Mouse (Mus musculus) left cerebral cortex, adult 11 months (tissue): ENCODE measurements at regions not wholly inside any gene's neighbourhood (a gene's known extent, or its start where the extent isn't known, plus 50 kb on each side); places are given as distances from the start of the nearest gene placed in this dataset.

ENCODE experiments used
- DNase-seq: peaks from one replicate; pipeline ENCODE4 v3.0.0; 2022; ENCODE audit warnings: low spot score

- DNase-seq = no peak
Observed at GRCm38 (mm10) chr8:92132949-92133348, 224.5 kb upstream of the Irx5 start.

GRCm38 (mm10) chr8:92132526-92132925 is 224.9 kb upstream of the Irx5 start:
- no peak for DNase-seq

- no peak for DNase-seq
Observed at GRCm38 (mm10) chr8:92130025-92130557, 227.3 kb upstream of the Irx5 start.

GRCm38 (mm10) chr8:92129241-92130015 is 228.0 kb upstream of the Irx5 start:
- DNase-seq = no peak

- DNase-seq = no peak
Observed at GRCm38 (mm10) chr8:92125631-92126030, 231.8 kb upstream of the Irx5 start.

GRCm38 (mm10) chr8:92121296-92121695 is 236.1 kb upstream of the Irx5 start:
- DNase-seq = no peak

GRCm38 (mm10) chr8:92115479-92116267 is 241.8 kb upstream of the Irx5 start:
- DNase-seq = no peak

- DNase-seq = no peak
Observed at GRCm38 (mm10) chr8:92114311-92115275, 242.8 kb upstream of the Irx5 start.

GRCm38 (mm10) chr8:92113901-92114300 is 243.5 kb upstream of the Irx5 start:
- no peak for DNase-seq

- DNase-seq = no peak
Observed at GRCm38 (mm10) chr8:92113386-92113785, 244.0 kb upstream of the Irx5 start.

GRCm38 (mm10) chr8:92104561-92104960 is 252.9 kb upstream of the Irx5 start:
- no peak for DNase-seq

- no peak for DNase-seq
Observed at GRCm38 (mm10) chr8:92102521-92102920, 254.9 kb upstream of the Irx5 start.

GRCm38 (mm10) chr8:92095276-92095675 is 262.1 kb upstream of the Irx5 start:
- DNase-seq = no peak

GRCm38 (mm10) chr8:92084124-92084523 is 273.3 kb upstream of the Irx5 start:
- DNase-seq = no peak

GRCm38 (mm10) chr8:92081900-92082299 is 275.5 kb upstream of the Irx5 start:
- DNase-seq = no peak

- DNase-seq = no peak
Observed at GRCm38 (mm10) chr8:92080852-92081251, 276.6 kb upstream of the Irx5 start.

- DNase-seq = no peak
Observed at GRCm38 (mm10) chr8:92077611-92078010, 275.7 kb upstream of the Irx3 start.

- no peak for DNase-seq
Observed at GRCm38 (mm10) chr8:92072254-92072615, 270.4 kb upstream of the Irx3 start.

GRCm38 (mm10) chr8:92071305-92072253 is 269.7 kb upstream of the Irx3 start:
- DNase-seq = no peak

- DNase-seq = no peak
Observed at GRCm38 (mm10) chr8:92070704-92071103, 268.8 kb upstream of the Irx3 start.

- DNase-seq = no peak
Observed at GRCm38 (mm10) chr8:92066435-92066834, 264.6 kb upstream of the Irx3 start.
